Mouse (Mus musculus): ENCODE results near the gene Gh.

DNA sequence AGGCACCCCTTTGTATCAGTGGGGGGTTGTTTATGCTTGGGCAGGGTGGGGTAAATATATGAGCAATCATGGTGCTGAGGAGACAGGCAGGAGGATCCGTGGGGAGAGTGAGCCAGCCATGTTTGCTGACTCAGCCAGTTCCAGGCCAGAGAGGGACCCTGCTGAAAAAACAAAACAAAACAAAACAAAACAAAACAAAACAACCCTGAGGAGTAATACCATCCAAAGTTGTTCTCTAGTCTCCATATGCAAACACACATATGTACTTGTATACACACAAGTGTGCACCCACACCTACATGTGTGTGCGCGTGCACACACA lies 4.4 kb upstream of the Gh start:
- no peak for TF ChIP-seq CTCF (conservative IDR thresholded peaks at IDR 0.05; ENCODE audit: low read length)
- TF ChIP-seq NANOG (IDR thresholded peaks at IDR 0.05; ENCODE audit: borderline replicate concordance, low read length): no peak
